Mouse (Mus musculus): ENCODE measurements around the gene Fgfrl1. TPM values are rescaled to one million over a fixed set of nuclear protein-coding genes. Genes with fewer than 3 reads are reported as not detected.

Fgfrl1 gene
- polyA plus RNA-seq, 1 experiment from 2014 or later = 11.2 TPM

DNA sequence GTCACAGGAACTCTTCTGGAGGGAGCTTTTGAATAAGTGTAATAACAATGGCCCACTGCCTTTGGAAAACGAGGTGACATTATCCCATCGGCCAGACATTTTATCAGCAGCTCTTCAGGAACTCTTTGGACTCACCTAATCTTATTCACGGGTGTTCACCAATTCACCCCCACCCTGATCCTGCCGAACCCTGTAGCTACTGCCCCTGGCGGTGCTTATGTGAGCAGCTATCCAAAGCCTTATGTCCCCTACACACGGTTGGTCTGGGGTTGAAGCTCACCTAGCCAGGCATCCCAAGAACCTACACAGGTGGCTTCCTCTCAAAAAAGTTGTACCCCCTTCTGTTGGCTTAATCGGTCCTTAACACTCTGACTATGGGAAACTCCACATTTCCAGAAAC, 27.6 kb downstream of the Fgfrl1 start:
- H3K27ac ChIP-seq (ENCODE audit: low read length) = no peak overlapping the region
- ATAC-seq (ENCODE audit: low read depth) = no peak
- no peaks in the 10 kb centered on the region for H3K27me3 ChIP-seq (ENCODE audit: control insufficient read depth, insufficient read depth, low read depth, low read length)
- 37% methylated on average over 7 of the region's 7 CpGs for WGBS
- H3K9me3 ChIP-seq (ENCODE audit: control insufficient read depth, low read length) = no peaks in the 10 kb centered on the region
- no peaks in the 10 kb centered on the region for H3K36me3 ChIP-seq (ENCODE audit: control insufficient read depth, insufficient read depth, low read length)
- no peak overlapping the region for H3K4me3 ChIP-seq (ENCODE audit: low read length)
- H3K4me1 ChIP-seq (replicated peaks; ENCODE audit: control insufficient read depth, insufficient read depth, low read length) = 0 out of 2 replicates have a peak, but pooled peaks cover 5% of the 10 kb centered on the region
- no peak overlapping the region for H3K4me2 ChIP-seq (ENCODE audit: low read depth, low read length)
- H3K9ac ChIP-seq (ENCODE audit: low read length) = no peak overlapping the region

DNA sequence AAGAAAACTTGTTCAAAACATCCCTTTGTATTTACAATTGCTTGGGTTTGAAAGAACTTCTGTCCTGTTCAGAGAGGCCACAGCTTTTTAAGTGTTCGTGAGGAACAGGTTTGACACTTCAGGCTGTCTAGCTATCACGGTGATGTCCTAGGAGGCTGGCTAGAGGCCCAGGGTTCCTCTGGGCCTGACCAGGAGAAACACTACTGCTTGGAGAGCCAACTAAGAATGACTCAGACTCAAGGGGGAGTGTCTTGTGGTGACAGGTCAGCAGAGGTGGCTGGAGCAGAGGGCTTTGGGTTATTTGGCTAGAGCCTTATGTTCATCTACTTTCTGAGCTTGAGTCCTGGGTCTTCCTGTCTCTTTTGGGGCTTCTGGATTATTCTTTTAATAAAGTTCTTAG, 31.8 kb downstream of the Fgfrl1 start:
- H3K36me3 ChIP-seq (ENCODE audit: control insufficient read depth, insufficient read depth, low read length) = no peaks in the 10 kb centered on the region
- H3K9me3 ChIP-seq (ENCODE audit: control insufficient read depth, low read length) = no peaks in the 10 kb centered on the region
- H3K4me3 ChIP-seq (ENCODE audit: low read length) = no peak overlapping the region
- no peak for ATAC-seq (ENCODE audit: low read depth)
- H3K4me1 ChIP-seq (replicated peaks; ENCODE audit: control insufficient read depth, insufficient read depth, low read length) = 0 out of 2 replicates have a peak, but pooled peaks cover 4% of the 10 kb centered on the region
- H3K27ac ChIP-seq (ENCODE audit: low read length) = no peak overlapping the region
- H3K4me2 ChIP-seq (ENCODE audit: low read depth, low read length) = no peak overlapping the region
- H3K9ac ChIP-seq (ENCODE audit: low read length) = no peak overlapping the region
- no peaks in the 10 kb centered on the region for H3K27me3 ChIP-seq (ENCODE audit: control insufficient read depth, insufficient read depth, low read depth, low read length)
- 38% methylated on average over 2 of the region's 2 CpGs for WGBS

DNA sequence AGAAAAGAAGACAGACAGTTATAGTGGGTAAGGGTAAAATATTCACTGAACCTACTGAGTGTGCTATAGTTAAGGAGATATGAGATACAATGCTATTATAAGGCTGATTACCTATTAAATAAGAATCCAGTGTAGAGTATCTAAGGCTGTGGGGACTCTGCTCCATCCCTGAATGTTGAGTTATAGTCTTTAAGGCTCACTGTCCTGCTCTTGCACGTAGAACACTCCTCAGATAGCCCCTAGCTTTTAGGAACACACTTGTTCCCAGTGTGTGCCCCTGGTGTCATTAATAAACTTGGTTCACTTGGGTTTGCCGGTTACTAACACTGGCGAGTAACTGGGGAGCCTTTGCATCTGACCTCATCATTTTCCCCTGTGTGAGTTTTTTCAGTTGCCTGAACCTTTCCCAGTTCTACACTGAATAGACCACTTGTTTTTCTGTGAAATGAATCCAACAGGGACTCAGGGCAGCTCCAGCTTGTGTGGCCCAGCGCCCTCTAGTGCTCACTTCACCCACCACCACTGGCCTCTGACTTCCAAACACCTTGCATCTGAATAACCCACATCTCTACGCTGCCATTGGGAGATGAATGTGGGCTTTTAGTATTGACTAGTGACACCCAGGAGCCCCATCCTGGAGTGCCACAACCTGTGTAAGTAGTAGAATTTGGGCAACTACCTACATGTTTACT, 34.5 kb downstream of the Fgfrl1 start:
- 21% methylated on average over 5 of the region's 5 CpGs for WGBS
- Histone ChIP-seq H3K9ac (ENCODE audit: low read length) (no peak overlapping the region), H3K4me1 (replicated peaks; ENCODE audit: control insufficient read depth, insufficient read depth, low read length) (no peaks in the 10 kb centered on the region), H3K27me3 (ENCODE audit: control insufficient read depth, insufficient read depth, low read depth, low read length) (no peaks in the 10 kb centered on the region), H3K27ac (ENCODE audit: low read length) (no peak overlapping the region), H3K36me3 (ENCODE audit: control insufficient read depth, insufficient read depth, low read length) (no peaks in the 10 kb centered on the region), H3K4me2 (ENCODE audit: low read depth, low read length) (no peak overlapping the region), H3K9me3 (ENCODE audit: control insufficient read depth, low read length) (no peaks in the 10 kb centered on the region), H3K4me3 (ENCODE audit: low read length) (no peak overlapping the region)
- peak; percentile 71 for ATAC-seq (ENCODE audit: low read depth)

DNA sequence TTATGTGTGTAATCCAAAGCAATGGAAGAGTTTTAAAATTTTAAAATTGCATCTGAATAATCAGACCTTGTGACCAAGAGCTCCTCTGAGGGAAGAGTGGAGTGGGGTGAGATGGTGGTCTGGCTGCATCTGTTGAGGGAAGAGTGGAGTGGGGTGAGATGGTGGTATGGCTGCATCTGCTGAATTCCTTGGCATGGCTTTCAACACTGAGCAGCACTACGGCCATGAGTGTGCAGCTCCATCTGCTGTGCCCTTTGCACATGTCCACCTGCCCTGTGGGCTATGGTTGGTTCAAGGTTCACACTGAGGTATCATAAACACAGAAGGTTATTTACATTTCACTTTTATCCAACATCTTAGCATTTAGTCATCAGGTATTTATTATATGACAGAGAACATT, 35.2 kb downstream of the Fgfrl1 start:
- H3K9ac ChIP-seq (ENCODE audit: low read length) = no peak overlapping the region
- no peaks in the 10 kb centered on the region for H3K36me3 ChIP-seq (ENCODE audit: control insufficient read depth, insufficient read depth, low read length)
- H3K9me3 ChIP-seq (ENCODE audit: control insufficient read depth, low read length) = no peaks in the 10 kb centered on the region
- 67% methylated on average over 1 of the region's 1 CpGs for WGBS
- no peaks in the 10 kb centered on the region for H3K27me3 ChIP-seq (ENCODE audit: control insufficient read depth, insufficient read depth, low read depth, low read length)
- H3K4me3 ChIP-seq (ENCODE audit: low read length) = no peak overlapping the region
- H3K27ac ChIP-seq (ENCODE audit: low read length) = no peak overlapping the region
- no peak for ATAC-seq (ENCODE audit: low read depth)
- H3K4me2 ChIP-seq (ENCODE audit: low read depth, low read length) = no peak overlapping the region
- no peaks in the 10 kb centered on the region for H3K4me1 ChIP-seq (replicated peaks; ENCODE audit: control insufficient read depth, insufficient read depth, low read length)

DNA sequence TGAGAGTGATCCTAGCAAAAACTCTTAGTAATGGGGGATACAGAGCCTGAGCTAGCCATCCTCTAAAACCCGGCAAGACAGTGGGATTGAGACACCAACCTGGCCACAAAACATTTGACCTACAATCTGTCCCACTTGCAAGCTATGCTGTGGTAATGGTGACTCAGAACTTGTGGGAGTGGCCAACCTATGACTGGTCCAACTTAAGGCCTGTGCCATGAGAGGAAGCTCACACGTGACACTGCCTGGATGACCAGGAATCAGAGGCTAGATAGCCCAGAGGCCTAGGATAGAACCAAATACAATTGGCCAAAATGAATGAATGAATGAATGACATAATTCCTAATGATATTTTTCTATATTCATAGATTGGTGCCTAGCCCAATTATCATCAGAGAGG, 49.7 kb downstream of the Fgfrl1 start:
- H3K27ac ChIP-seq (ENCODE audit: low read length) = no peak overlapping the region
- H3K36me3 ChIP-seq (ENCODE audit: control insufficient read depth, insufficient read depth, low read length) = no peaks in the 10 kb centered on the region
- no peak overlapping the region for H3K4me2 ChIP-seq (ENCODE audit: low read depth, low read length)
- no peak overlapping the region for H3K4me3 ChIP-seq (ENCODE audit: low read length)
- no peaks in the 10 kb centered on the region for H3K27me3 ChIP-seq (ENCODE audit: control insufficient read depth, insufficient read depth, low read depth, low read length)
- ATAC-seq (ENCODE audit: low read depth) = no peak
- no peaks in the 10 kb centered on the region for H3K9me3 ChIP-seq (ENCODE audit: control insufficient read depth, low read length)
- H3K4me1 ChIP-seq (replicated peaks; ENCODE audit: control insufficient read depth, insufficient read depth, low read length) = no peaks in the 10 kb centered on the region
- no peak overlapping the region for H3K9ac ChIP-seq (ENCODE audit: low read length)
- WGBS = 74% methylated on average over 2 of the region's 2 CpGs

DNA sequence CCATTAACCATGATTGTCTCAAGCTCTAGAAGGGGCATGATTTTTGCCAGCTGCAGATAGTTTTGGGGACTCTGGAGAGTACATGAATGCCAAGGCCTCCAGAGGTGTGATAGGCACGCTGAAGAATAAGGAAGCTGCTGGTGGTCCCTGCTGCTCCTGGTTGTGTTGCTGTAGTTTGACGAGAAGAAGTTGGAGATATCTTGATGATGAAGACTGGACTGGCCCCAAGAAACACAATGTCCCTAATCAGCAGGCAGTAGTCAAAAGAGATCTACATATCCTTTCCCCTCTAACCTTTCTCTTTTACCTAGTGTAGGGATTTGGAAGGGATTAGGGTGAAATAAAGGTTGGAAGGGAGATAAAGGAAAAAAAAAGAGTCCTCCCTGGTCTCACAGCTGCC, 50.4 kb downstream of the Fgfrl1 start:
- Histone ChIP-seq H3K4me1 (replicated peaks; ENCODE audit: control insufficient read depth, insufficient read depth, low read length) (no peaks in the 10 kb centered on the region), H3K4me3 (ENCODE audit: low read length) (no peak overlapping the region), H3K9me3 (ENCODE audit: control insufficient read depth, low read length) (no peaks in the 10 kb centered on the region), H3K36me3 (ENCODE audit: control insufficient read depth, insufficient read depth, low read length) (no peaks in the 10 kb centered on the region), H3K4me2 (ENCODE audit: low read depth, low read length) (no peak overlapping the region), H3K9ac (ENCODE audit: low read length) (no peak overlapping the region), H3K27me3 (ENCODE audit: control insufficient read depth, insufficient read depth, low read depth, low read length) (no peaks in the 10 kb centered on the region), H3K27ac (ENCODE audit: low read length) (no peak overlapping the region)
- 73% methylated on average over 2 of the region's 2 CpGs for WGBS
- ATAC-seq (ENCODE audit: low read depth) = no peak

DNA sequence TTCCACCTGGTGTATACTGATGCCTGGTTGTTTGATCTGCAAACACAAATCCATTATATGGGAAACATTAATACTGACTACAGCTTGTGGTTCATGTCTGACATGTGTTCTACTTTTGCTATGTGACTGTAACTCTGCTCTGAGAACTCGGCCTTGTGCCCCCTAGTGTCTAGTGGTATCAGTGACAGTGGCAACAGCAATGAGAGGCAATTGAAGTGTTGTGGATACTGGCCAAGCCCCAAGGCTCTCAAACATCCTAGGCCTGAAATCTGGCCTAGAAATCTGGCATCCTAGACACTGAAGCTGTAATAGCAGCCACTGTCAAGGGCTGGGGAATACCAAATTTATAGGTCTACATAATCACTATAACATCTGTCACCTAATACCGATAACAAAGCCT, 51.7 kb downstream of the Fgfrl1 start:
- no peaks in the 10 kb centered on the region for H3K4me1 ChIP-seq (replicated peaks; ENCODE audit: control insufficient read depth, insufficient read depth, low read length)
- H3K9ac ChIP-seq (ENCODE audit: low read length) = no peak overlapping the region
- H3K36me3 ChIP-seq (ENCODE audit: control insufficient read depth, insufficient read depth, low read length) = no peaks in the 10 kb centered on the region
- H3K4me2 ChIP-seq (ENCODE audit: low read depth, low read length) = no peak overlapping the region
- no peak overlapping the region for H3K27ac ChIP-seq (ENCODE audit: low read length)
- no peak overlapping the region for H3K4me3 ChIP-seq (ENCODE audit: low read length)
- ATAC-seq (ENCODE audit: low read depth) = no peak
- no peaks in the 10 kb centered on the region for H3K27me3 ChIP-seq (ENCODE audit: control insufficient read depth, insufficient read depth, low read depth, low read length)
- H3K9me3 ChIP-seq (ENCODE audit: control insufficient read depth, low read length) = no peaks in the 10 kb centered on the region
- 58% methylated on average over 2 of the region's 2 CpGs for WGBS

DNA sequence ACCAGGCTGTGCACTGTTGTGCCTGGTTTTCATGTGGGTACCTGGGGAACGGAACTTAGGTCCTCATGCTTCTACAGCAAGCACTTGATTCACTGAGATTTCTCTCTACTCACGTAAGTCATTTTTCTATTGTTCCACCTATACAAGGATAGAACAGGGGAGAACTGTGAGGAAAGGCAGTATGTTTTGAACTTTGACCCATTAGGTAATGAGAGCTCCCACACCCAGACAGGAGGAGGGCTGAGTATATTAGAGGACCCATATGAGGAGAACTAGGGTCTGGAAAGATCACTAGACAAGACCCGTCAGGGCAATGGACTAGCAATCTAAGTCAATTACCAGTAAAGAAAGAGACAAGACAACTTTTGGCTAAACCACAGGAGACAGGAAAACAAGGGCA, 52.4 kb downstream of the Fgfrl1 start:
- H3K27me3 ChIP-seq (ENCODE audit: control insufficient read depth, insufficient read depth, low read depth, low read length) = no peaks in the 10 kb centered on the region
- no peaks in the 10 kb centered on the region for H3K4me1 ChIP-seq (replicated peaks; ENCODE audit: control insufficient read depth, insufficient read depth, low read length)
- no peak for ATAC-seq (ENCODE audit: low read depth)
- no peak overlapping the region for H3K4me2 ChIP-seq (ENCODE audit: low read depth, low read length)
- no peaks in the 10 kb centered on the region for H3K9me3 ChIP-seq (ENCODE audit: control insufficient read depth, low read length)
- WGBS = 76% methylated on average over 3 of the region's 3 CpGs
- no peak overlapping the region for H3K27ac ChIP-seq (ENCODE audit: low read length)
- no peaks in the 10 kb centered on the region for H3K36me3 ChIP-seq (ENCODE audit: control insufficient read depth, insufficient read depth, low read length)
- no peak overlapping the region for H3K4me3 ChIP-seq (ENCODE audit: low read length)
- H3K9ac ChIP-seq (ENCODE audit: low read length) = no peak overlapping the region

DNA sequence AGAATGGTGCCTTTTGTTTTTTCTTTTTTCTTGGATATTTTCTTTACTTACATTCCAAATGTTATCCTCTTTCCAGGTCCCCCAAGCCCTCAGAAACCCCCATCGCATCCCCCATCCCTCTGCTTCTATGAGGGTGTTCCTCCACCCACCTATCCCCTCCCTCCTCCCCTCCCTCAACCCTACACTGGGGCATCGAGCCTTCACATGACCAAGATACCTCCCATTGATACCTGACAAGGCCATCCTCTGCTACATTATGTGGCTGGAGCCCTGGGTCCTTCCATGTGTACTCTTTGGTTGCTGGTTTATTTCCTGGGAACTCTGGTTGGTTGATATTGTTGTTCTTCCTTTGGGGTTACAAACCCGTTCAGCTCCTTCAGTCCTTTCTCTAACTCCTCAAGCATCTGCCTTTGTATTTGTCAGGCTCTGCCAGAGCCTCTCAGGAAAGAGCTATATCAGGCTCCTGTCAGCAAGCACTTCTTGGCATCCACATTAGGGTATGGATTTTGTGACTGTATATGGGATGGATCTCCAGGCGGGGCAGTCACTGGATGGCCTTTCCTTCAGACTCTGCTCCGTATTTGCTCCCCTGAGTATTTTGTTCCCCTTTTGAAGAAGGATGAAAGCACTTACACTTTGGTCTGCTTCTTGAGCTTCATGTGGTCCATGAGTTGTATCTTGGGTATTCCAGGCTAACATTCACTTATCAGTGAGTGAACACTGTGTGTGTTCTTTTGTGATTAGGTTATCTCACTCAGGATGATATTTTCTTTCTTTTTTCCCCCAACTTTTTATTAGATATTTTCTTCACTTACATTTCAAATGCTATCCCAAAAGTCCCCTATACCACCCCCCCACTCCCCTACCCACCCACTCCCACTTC, 58.4 kb downstream of the Fgfrl1 start:
- 69% methylated on average over 5 of the region's 5 CpGs for WGBS
- H3K9ac ChIP-seq (ENCODE audit: low read length) = no peak overlapping the region
- no peak overlapping the region for H3K4me3 ChIP-seq (ENCODE audit: low read length)
- no peak overlapping the region for H3K4me2 ChIP-seq (ENCODE audit: low read depth, low read length)
- H3K4me1 ChIP-seq (replicated peaks; ENCODE audit: control insufficient read depth, insufficient read depth, low read length) = no peaks in the 10 kb centered on the region
- no peak overlapping the region for H3K27ac ChIP-seq (ENCODE audit: low read length)
- H3K9me3 ChIP-seq (ENCODE audit: control insufficient read depth, low read length) = no peaks in the 10 kb centered on the region
- no peaks in the 10 kb centered on the region for H3K27me3 ChIP-seq (ENCODE audit: control insufficient read depth, insufficient read depth, low read depth, low read length)
- ATAC-seq (ENCODE audit: low read depth) = no peak
- H3K36me3 ChIP-seq (ENCODE audit: control insufficient read depth, insufficient read depth, low read length) = no peaks in the 10 kb centered on the region
